ENCODE assay signal across 8 mouse cellular contexts in genomic region chr12:106379151-106379594, GRCm38 (mm10).
A peak's percentile ranks its signal among the peaks of the same experiment; 100 is the strongest.
DNase-seq lines count a peak whose midpoint lies in the region; ATAC-seq and TF ChIP-seq lines count a peak whose summit lies in the region.

No protein-coding gene starts in this region.

- peak; percentile 54 for TF ChIP-seq CTCF in left cerebral cortex, adult 2 months (IDR thresholded peaks at IDR 0.05)

- peak in 1 of 2 experiments; percentile 23 for DNase-seq in left cerebral cortex, adult 2 months (ENCODE audit: extremely low spot score in 1 of 2, low spot score in 2 of 2)
- no peak for DNase-seq in left cerebral cortex, postnatal 36 days (ENCODE audit: low spot score in 2 of 2)
- DNase-seq in embryo, embryonic 11.5 days (ENCODE audit: low read depth, low spot score), result peak; percentile 35
- peak; percentile 77 for DNase-seq in hindbrain, embryonic 11.5 days (ENCODE audit: low spot score)
- peak; percentile 58 for DNase-seq in limb, embryonic 14.5 days (ENCODE audit: low spot score)
- DNase-seq in gastrocnemius, adult 18-20 months (ENCODE audit: low spot score), result no peak

- no peak for TF ChIP-seq POLR2A in limb, embryonic 14.5 days (IDR thresholded peaks at IDR 0.05; ENCODE audit: borderline replicate concordance, extremely low read depth, insufficient read depth, insufficient read length)

- intact Hi-C loops in left cerebral cortex, adult 2 months (cut with DNase I), result loop anchor here (2.0 to 5.0 kb wide), 3 partner anchors 72 to 1623 kb away; partner anchors contain the start of gene Bcl11b
- intact Hi-C loops in left cerebral cortex, postnatal 36 days (cut with DNase I), result loop anchor here (5.0 to 10.0 kb wide), 2 partner anchors 98 to 204 kb away; no protein-coding TSS in a partner anchor

- H3K9ac ChIP-seq in hindbrain, embryonic 11.5 days (ENCODE audit: low read depth, low read length), result 0 out of 2 replicates have a peak overlapping the region, but pooled peaks have one; percentile 13
- no peak overlapping the region for H3K9ac ChIP-seq in limb, embryonic 14.5 days (ENCODE audit: low read depth, low read length, severe bottlenecking)
- peak overlapping the region; percentile 63 for H3K9ac ChIP-seq in neural tube, embryonic 13.5 days

- H3K9me3 ChIP-seq in hindbrain, embryonic 11.5 days (ENCODE audit: control insufficient read depth, low read length), result no peaks in the 10 kb centered on the region
- H3K9me3 ChIP-seq in limb, embryonic 14.5 days (ENCODE audit: control insufficient read depth, low read length), result no peaks in the 10 kb centered on the region
- no peaks in the 10 kb centered on the region for H3K9me3 ChIP-seq in neural tube, embryonic 13.5 days

- peak overlapping the region; percentile 54; the same call in 1 of the 2 replicates for H3K27ac ChIP-seq in left cerebral cortex, adult 2 months
- no peak overlapping the region for H3K27ac ChIP-seq in hindbrain, embryonic 11.5 days (ENCODE audit: low read depth, low read length)
- H3K27ac ChIP-seq in limb, embryonic 14.5 days (replicated peaks; ENCODE audit: low read depth, low read length), result no peak overlapping the region
- H3K27ac ChIP-seq in neural tube, embryonic 13.5 days (replicated peaks), result peak overlapping the region; percentile 67

- peak; percentile 76; the same call in 1 of the 2 replicates for ATAC-seq in hindbrain, embryonic 11.5 days (ENCODE audit: low FRiP score)
- no peak for ATAC-seq in limb, embryonic 14.5 days (ENCODE audit: low FRiP score, low read depth)
- peak; percentile 74; the same call in 1 of the 2 replicates for ATAC-seq in neural tube, embryonic 13.5 days (ENCODE audit: low read depth)
- ATAC-seq in erythroid progenitor cell, adult 5-6 weeks (replicated peaks; ENCODE audit: low FRiP score, poor library complexity, severe bottlenecking), result no peak

- H3K4me3 ChIP-seq in left cerebral cortex, adult 2 months, result no peak overlapping the region
- H3K4me3 ChIP-seq in hindbrain, embryonic 11.5 days (ENCODE audit: low read depth, low read length), result peak overlapping the region; percentile 27
- peak overlapping the region; percentile 3; the same call in 1 of the 2 replicates for H3K4me3 ChIP-seq in limb, embryonic 14.5 days (replicated peaks; ENCODE audit: low read length)
- H3K4me3 ChIP-seq in neural tube, embryonic 13.5 days, result peak overlapping the region; percentile 30

- H3K36me3 ChIP-seq in hindbrain, embryonic 11.5 days (ENCODE audit: control insufficient read depth, insufficient read depth, low read length), result no peaks in the 10 kb centered on the region
- no peaks in the 10 kb centered on the region for H3K36me3 ChIP-seq in limb, embryonic 14.5 days (ENCODE audit: control insufficient read depth, insufficient read depth, low read length)
- H3K36me3 ChIP-seq in neural tube, embryonic 13.5 days, result no peaks in the 10 kb centered on the region

- 3% methylated on average over 14 of the region's 14 CpGs for WGBS in hindbrain, embryonic 11.5 days
- WGBS in limb, embryonic 14.5 days, result 2% methylated on average over 14 of the region's 14 CpGs
- WGBS in neural tube, embryonic 13.5 days, result 2% methylated on average over 14 of the region's 14 CpGs

- no peaks in the 10 kb centered on the region for H3K27me3 ChIP-seq in hindbrain, embryonic 11.5 days (ENCODE audit: control insufficient read depth, insufficient read depth, low read length)
- peaks cover 23% of the 10 kb centered on the region for H3K27me3 ChIP-seq in limb, embryonic 14.5 days (ENCODE audit: control insufficient read depth, insufficient read depth, low read length)
- no peaks in the 10 kb centered on the region for H3K27me3 ChIP-seq in neural tube, embryonic 13.5 days

- H3K4me2 ChIP-seq in hindbrain, embryonic 11.5 days (replicated peaks; ENCODE audit: low read depth, low read length), result peak overlapping the region; percentile 43
- peak overlapping the region; percentile 30 for H3K4me2 ChIP-seq in limb, embryonic 14.5 days (replicated peaks; ENCODE audit: low read depth, low read length, severe bottlenecking)
- H3K4me2 ChIP-seq in neural tube, embryonic 13.5 days, result peak overlapping the region; percentile 56

- H3K4me1 ChIP-seq in hindbrain, embryonic 11.5 days (replicated peaks; ENCODE audit: control insufficient read depth, insufficient read depth, low read length), result no peaks in the 10 kb centered on the region
- H3K4me1 ChIP-seq in limb, embryonic 14.5 days (ENCODE audit: control insufficient read depth, insufficient read depth, low read length), result no peaks in the 10 kb centered on the region
- H3K4me1 ChIP-seq in neural tube, embryonic 13.5 days (replicated peaks), result peaks cover 66% of the 10 kb centered on the region

Comparison
In these comparisons a context has a peak if more than half of its experiments do, and no peak if none do; other contexts are left out.
1. DNase-seq: peak in embryo, embryonic 11.5 days (single experiment), hindbrain, embryonic 11.5 days (single experiment) and limb, embryonic 14.5 days (single experiment); none in left cerebral cortex, postnatal 36 days (0 of 2) and gastrocnemius, adult 18-20 months (single experiment).
2. H3K27ac ChIP-seq: peak in left cerebral cortex, adult 2 months (single experiment) and neural tube, embryonic 13.5 days (single experiment); none in hindbrain, embryonic 11.5 days (single experiment) and limb, embryonic 14.5 days (single experiment).
3. ATAC-seq: peak in hindbrain, embryonic 11.5 days (single experiment) and neural tube, embryonic 13.5 days (single experiment); none in limb, embryonic 14.5 days (single experiment) and erythroid progenitor cell, adult 5-6 weeks (single experiment).
4. Peak in every context shown above with its lines, with median percentiles within 50 percentile points of each other: H3K4me2 ChIP-seq.